Mouse (Mus musculus) retina, adult 2 months (tissue): ENCODE measurements at regions not wholly inside any gene's neighbourhood (a gene's known extent, or its start where the extent isn't known, plus 50 kb on each side); places are given as distances from the start of the nearest gene placed in this dataset.

Experiments
- DNase-seq: peaks from one replicate; pipeline ENCODE4 v3.0.0-alpha.2; 2012; ENCODE audit warnings: low read depth, low spot score

DNA sequence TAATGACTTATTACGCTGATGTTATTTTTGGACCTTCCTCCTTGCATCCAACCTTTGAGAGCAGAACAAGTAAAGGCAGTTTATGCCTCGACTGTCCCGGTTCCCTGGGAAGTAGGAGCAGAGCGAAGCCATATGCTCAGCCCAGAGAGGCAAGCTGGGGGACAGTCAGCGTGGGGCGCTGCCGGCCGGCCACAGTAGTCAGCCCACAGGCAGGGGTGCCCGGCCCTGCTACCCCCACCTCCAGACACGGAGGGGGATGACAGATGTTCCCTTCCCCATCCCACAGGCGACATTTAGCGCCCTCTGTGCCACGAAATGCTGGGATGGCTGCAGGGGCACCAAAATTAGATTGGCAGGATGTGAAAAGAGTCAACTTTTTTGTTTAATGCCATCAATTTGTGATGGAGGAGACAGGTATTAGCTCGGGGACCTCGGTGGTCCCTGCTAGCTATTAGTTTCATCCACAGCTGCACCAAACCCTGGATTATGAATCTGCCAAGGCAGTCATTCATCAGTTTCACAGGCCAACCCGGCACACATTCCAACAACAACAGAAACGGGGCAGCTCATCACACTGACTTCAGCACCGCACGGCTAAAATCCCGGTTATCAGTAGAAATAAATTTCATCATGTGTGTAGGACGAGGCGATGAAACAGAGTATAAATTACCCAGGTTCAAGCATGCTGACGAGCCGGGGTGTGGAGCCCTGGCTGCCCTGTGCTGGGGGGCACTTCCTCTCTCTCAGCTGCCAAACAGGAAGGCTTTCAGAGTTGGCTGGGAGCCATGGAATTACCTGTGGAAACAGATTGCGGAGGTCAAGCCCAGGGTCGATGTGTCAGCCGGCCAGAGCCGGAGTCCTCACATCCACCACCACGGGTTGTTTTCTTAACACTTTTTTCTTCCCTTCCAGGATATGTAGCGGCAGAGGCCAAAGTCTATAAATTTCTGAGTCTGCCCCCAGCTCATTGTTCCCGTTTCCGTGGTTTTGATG is 392.3 kb upstream of the Mgmt start:
- no peak for DNase-seq

DNA sequence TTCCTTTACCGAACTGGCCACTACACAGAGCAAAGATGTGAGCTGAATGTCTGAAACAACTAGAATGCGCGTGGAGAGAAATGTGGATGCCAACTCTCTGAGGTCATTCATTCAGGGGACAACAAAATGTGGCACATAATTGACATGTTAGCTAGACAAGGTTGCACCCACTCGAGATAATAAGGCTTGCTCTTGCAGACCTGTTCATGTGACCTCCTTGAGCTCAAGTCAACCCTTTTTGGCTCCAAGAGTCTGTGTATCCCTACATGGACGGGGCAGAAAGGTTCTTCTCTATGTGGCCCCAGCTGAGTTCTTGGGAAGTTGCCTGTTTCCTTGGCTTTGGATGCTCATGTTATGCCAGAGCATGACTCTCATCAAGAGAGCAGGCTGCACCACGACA is 383.0 kb upstream of the Mgmt start:
- DNase-seq, result no peak

DNA sequence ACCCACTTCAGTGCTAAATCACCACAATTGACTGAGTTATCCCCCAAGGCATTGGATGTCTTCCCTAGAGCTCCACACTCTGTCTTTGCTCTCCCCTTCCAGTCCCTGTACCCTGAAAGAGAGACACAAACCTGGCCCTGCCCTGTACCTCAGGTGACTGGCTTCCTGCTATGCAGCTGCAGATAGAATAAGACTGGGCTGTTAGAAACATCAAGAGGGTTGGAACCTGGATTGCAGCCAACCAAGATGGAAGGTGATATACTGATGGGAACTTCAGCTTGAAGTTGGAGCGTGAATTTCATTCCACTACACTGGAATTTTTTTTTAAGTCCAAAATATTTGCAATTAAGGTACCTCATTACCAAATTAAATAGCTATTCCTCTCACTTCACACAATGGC is 379.0 kb upstream of the Mgmt start:
- no peak for DNase-seq

DNA sequence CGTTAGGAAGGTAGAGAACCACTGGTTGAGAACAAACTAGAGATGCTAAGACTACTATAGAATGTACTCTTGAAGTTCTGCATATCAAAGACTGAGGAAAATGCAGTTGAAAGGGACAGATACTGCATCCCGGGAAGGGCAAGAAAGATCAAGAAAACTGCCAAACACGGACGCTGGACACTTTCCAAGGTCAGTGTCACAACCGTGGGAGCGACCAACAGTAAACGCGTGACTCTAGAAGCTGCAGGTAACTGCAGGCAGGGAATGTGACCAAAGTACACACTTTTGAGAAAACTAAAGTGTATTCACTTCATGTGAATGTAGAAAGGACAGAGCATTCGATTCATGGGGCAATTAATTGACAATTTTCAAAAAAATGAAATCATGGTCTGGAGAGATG is 368.6 kb upstream of the Mgmt start:
- no peak for DNase-seq

DNA sequence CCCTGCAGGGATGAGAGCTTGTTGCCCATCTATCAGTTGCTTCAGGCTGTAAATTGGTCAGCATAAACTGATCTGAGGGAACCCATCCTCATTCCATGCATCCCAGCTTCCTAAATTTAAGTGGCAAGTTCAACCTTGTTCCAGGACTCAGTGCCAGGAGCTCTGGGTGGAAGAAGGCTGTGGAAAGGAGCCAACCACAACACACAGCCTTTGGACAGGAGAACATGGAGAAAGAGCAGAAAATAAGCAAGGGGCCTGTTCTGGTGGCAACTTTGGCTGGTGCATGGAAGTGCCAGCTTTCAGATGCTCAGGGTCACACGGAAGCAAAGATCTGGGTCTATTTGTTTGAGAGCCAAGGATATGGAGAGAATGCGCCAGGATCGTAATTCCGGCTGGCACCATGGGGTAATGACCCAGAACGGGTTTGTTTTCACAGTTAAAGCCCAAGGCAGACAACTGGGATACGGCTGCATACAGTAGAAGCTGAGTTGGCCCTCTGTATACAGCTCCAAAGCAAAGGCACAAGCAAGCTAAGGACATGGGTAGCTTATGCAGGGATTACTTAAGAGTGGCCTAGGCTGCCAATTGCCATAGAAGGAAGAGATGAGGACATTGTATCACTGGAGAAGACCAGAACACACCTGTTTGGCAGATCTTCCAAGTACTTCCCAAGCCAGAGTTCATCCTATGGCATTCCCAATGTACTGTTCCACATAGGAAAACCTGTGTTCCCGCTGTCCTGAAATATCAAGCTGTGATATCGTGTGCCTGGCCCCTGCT is 364.2 kb upstream of the Mgmt start:
- DNase-seq, result no peak

DNA sequence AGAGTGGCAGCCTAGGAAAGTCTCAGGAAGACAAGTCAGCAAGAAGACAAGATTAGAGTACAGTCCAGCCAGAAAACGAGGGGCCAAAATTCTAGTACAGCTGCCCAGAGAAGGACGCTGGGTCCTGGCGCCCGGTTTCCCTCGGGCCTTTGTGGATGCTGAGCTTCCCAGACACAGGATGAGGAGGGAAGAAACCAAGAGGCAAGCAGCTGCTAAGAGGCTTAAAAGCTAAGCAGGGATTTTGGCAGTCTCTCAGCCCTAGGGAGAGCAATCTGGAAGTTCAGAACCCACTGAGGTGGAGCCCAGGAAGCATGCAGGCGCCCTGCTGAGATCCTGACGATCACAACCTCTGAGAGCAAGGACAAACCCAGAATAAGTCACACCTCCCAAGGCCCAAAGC is 363.1 kb upstream of the Mgmt start:
- DNase-seq, result peak; percentile 13

DNA sequence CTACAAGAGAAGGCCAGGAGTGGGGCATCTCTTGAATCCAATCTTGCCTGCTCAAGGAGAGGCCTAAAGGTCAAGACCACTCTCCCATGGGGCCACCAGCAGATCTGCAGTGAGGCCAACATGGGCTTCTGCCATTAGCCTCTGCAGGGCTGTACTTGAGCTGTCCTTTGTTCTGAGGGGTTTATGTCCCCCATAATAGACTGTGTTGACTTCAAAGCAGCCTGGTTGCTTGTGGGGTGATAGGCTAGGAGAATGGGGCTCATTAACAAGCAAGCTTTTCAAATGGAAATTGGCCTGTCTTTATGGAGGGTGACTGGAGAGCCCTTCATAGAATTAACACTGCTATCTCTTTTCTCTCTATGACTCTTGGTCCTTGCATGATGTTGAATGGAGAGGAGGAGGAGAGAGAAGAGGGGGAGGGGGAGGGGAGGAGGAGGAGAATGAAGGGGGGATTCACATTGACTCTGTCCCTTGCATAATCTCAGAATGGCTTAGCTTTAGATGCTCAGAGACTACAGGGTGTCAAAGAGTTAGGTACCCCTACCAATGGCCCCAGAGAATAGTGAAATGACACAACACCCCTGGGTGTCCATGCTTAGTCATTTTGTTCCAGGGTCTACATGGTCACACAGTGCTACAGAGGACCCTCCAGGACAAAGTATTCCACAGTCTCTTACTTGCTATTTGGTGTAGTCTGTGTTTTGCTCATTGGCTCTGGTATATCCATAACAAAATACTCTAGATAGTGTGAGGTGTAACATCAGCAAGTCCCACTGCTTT is 352.3 kb upstream of the Mgmt start:
- DNase-seq, result no peak

DNA sequence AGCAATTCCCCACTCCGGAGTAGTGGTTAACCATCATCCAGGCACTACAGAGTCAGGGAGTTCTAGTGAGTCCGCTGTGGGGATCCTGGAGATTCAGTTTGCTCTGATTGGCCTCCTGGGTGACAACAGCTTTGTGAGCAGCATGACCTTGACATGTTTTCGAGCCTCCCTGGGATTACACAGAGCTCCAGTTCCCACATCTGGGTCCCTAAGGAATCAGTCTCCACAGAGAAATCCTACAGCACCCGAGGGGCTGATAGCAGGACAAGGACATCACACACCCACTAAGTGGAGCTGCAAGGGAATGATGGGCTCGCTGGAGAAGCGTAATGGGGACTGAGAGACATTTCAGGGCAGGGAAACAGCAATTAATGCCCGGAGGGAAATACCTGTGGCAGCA is 351.5 kb upstream of the Mgmt start:
- DNase-seq, result no peak

DNA sequence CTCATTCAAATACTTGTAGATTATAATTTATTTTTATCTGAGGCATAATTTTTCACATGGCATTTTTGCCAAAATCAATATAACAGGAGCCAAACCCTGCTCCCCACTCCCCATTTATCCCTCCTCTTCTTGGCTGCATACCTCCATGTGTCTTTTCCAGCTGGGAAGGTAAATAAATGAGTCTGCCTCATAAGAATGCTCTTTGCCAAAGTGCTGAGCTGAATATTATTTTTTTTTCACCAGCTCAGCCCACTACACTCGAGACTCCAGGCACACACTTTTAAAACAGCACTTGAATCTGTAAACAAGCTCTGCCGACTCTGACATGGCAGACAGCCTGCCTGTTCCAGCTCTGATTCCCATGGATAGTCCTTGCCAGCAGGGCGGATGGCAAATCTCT is 346.6 kb upstream of the Mgmt start:
- no peak for DNase-seq

DNA sequence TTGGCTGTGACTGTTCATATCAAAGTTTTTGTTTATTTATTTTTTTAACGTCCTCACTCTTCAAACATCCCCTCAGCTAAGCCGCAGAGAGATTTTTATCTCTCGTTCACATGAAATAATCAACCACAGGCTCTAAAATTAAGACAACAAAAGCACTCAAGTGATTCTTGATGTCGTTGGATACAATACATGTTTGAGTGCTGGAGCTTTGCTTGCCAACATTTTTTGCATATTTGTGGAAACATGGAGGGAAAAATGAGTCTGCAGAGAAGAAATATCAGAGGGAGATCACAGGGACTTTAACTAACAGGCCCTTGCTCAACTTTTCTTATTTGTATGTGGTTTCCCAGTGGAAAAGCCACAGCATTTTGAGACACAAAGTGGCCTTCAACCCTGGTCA is 338.0 kb upstream of the Mgmt start:
- no peak for DNase-seq

DNA sequence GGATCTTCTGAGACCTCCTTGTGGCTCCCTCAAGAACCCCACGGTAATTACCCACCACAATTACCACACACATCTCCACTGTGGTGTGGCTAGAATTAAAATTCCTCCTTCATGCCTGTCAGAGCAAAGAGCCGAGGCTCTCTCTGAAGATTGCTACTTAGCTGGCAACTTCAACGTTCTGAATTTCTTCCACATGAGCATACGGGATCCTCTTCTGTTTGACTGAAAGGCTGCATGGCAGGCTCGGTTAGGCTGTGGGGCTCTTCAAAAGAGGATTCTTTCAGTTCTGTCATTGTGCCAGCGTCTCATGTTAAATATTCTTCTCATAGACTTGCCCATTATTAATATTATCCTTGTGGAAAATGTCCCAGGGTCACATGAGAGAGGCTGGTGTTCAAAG is 334.9 kb upstream of the Mgmt start:
- no peak for DNase-seq

DNA sequence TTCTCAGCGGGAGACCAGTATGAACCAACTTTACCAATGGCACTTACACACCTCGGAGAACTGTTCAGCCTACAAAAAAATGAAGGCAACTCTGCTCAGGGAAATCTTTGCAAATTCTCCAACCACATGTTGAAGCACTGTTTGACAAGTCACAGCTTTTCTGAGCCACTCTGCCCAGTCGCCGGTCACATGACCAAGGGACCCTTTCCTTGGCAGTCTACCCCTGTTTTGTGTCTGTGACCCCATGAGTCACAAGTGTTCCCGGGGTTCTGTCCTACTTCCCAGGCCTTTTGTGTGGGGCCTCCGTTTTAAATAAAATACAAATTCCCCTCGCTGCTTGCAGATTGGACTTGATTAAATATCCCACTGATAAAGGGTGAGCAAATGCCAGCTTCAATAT is 323.5 kb upstream of the Mgmt start:
- no peak for DNase-seq

DNA sequence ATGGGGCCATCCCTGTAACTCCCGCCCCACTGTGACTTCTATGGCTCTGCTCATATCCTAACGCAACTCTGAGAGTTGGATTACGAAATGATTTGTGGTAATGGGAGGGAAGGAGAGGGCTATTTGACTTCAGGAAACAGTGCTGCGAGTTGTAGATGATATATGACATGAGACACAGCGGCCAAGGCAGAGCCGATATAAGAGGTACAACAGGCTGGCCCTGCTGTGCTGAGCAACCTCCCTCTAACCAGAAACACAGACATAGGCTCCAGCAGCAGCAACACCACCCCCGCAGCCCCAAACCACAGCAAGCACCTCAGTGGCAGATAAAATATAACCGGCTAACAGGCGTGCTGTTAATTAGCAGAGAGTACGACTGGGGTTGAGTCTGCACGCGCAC is 312.5 kb upstream of the Mgmt start:
- DNase-seq, result no peak

DNA sequence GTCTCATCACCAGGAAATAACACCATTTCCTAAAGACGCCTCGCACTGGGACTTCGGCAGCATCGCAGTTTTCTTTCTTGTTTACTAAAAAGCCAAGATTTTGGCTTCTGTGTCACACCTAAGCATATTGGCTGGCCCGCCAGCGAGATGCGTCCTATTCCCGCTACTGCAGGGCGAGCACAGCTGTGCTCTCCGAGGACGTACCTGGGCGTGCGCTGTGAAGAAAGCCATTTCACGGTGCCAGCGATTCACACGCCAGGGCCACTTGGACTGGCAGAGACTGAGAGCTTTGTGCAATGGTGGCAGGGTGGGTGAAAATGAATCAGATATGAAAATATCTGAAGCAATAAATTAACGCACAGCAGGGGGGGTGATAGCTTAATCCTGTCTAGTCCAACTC is 310.1 kb upstream of the Mgmt start:
- DNase-seq, result no peak

DNA sequence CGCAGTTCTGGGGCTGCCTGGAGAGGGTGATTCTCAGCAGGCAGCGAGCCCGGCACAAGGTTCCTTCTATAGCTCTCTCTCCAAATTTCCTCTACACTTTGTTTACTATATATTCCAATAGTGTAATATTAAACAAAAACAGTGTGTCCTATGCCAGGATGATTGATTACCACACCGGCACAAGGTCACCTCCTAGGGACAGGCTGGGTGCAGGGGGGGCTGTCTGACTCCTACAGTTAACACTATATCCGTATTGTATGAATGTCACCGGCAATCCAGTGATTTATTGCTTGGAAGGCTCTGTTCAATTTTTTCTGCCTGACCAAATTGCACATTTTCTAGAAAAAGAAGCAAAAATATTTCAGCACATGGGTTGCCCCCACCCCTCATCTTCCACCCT is 305.9 kb upstream of the Mgmt start:
- no peak for DNase-seq

DNA sequence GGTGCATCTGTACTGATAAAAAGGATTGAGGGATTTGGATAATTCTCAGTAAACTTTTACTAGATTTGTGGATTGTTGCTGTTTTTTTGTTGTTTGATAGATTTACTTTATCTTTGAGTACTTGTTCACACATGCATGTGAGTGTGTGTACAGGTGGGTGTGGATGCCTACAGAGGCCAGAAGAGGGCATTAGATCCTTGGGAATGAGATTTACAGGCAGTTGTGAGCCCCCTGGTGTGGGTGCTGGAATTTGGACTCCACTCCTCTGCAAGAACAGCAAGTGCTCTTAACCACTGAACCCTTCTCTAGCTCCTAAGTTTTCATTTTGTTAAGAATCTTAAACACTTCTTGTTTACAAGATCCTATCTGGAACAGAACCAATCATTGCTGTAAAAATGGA is 303.5 kb upstream of the Mgmt start:
- no peak for DNase-seq

DNA sequence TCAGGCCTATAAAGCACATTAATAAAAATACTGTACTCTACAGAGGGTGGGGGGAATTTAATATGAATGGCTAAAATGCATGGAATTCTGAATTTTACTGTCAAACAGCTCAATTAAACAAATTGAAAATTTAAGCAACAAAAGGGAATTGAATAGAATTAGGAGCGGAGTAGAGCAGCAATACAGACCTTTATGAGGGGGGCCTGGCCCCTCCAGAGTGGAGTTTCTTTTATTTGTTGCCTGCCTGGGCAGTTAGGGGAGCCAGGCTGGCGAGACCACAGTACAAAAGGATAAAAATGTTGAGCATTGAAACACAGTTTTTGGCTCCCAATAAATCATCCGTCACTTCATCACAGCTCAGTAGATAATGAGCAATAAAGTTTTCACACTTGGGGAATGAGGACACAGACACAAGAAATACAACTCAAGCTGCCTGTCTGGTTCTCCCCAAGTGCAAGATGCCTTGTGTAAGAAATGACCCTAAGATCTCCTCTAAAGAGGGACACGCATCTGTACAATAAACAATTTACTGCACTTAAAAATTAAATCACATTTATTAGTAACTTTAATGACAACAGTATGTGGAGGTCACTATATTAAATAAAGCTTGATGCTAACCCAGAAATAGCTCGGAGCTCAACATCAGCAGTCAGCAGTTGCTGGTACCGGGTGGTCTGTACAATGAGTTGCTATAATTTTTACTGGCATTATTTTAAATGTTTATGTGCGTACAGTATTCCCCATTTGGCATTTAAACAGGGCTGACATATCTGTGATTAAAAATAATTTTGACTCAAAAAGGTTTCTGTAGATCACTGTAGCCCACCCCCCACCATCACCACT is 286.9 kb upstream of the Mgmt start:
- DNase-seq, result no peak

DNA sequence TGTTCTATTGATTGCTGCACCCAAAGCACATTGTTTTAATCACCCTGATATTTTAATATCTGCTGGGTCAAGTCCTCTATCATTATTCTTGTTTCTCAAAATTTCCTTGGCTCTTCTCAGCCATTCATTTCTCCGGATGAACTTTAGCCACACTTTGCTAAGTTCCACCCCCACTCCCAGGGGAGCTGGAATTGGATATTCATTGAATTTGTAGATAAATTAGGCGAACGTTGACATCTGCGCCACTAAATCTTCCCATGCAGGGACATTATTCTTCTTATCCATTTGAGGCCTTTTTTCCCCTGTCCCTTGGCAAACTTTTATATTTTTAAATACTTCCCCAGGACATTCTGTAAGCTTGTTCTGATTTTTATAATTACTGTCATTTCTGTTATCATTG is 280.9 kb upstream of the Mgmt start:
- DNase-seq, result no peak

DNA sequence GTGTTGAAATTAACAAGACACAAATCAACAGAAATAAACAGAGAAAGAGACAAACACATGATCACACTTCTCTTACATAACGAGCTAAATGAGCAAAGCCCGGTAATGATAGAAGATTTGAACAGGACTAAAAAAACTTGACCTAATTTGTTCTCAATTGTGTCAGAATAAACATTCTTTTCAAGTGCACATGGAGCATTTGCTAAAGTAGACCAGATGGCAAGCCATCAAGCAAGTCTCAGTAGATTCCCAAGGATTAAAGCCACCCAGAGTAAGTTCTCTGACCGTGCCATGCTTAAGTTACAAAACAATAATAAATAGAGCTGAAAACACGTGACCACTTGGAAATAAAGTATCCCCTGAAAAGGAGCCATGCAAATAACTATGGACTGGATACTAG is 269.9 kb upstream of the Mgmt start:
- no peak for DNase-seq

DNA sequence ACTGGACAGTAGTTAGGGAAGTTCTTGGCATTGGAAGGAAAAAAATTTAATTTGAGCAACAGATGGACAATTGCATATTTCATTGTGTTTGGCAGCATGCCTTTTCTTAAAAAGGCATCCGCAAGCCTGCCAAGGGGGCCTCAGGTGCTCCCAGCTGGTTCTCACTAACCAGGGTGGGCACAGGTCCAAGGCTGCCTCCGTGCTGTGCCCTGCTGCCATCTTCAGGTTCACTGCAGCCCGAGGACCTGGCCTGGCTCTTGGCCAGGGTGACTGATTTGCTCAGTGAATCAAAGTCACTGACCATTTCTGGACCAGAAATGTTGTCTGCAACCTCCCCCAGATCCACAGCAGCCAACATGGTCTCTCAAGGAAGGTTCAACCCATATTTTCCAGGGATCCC is 263.3 kb upstream of the Mgmt start:
- DNase-seq, result no peak

DNA sequence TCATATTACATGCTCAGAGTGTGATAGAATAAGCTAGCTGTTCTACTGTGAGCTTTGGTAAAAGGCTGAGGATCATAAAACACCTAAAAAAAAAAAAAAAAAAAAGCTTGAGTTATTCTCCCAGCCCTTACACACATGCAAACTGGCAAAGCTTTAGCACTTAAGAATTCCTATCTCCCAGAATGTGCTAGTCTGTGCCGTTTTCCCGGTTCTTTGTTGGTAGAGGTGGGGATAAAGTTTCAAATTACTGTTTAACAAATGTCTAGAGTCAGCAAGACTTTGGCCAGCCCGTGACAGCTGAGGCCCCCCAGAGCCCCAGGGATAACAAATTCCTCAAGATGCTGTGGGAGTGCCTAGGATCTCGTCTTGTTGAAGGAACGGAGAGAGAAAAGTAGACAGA is 254.3 kb upstream of the Mgmt start:
- no peak for DNase-seq
